Mouse (Mus musculus) naive thymus-derived CD4-positive, alpha-beta T cell, adult 2 months (primary cell): ENCODE results near the gene Ncl.
A peak's percentile ranks its signal among the peaks of the same experiment; 100 is the strongest.

Source experiments
- DNase-seq: peaks from one replicate; pipeline ENCODE4 v3.0.0-alpha.2; 2011; ENCODE audit warnings: low read depth

The Ncl gene

GRCm38 (mm10) chr1:86358906-86359797 lies at the start of gene Ncl:
Gene Ncl, minus strand, starts transcription at chr1:86359400.
- DNase-seq: peak; percentile 98

GRCm38 (mm10) chr1:86408515-86408914 lies 49.3 kb upstream of the Ncl start:
- no peak for DNase-seq

- DNase-seq: peak; percentile 39
These were observed 47.7 kb upstream of the Ncl start for GRCm38 (mm10) chr1:86406914-86407313.

DNA sequence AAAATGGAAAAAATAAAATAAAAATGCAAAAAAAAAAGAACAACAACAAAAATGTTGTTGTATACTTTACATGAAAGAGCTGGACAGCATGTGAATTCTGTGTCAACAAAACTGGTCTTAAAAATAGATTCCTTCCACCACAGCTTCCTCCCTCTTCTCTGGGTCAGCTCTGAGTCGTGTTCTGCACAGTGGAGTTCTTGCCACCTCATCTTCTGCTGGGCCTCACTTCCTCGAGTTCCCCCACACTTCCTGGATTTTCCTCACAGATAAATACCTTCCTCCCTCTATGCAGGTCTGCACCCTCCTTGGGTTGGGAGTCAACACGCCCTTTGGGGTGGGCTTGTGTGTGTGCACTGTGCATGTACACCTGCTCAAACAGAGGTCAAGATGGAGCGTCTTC lies 47.1 kb upstream of the Ncl start:
- DNase-seq: no peak

GRCm38 (mm10) chr1:86404834-86405233 lies 45.6 kb upstream of the Ncl start:
- DNase-seq: peak; percentile 67

GRCm38 (mm10) chr1:86400096-86400754 lies 41.0 kb upstream of the Ncl start:
- no peak for DNase-seq

DNA sequence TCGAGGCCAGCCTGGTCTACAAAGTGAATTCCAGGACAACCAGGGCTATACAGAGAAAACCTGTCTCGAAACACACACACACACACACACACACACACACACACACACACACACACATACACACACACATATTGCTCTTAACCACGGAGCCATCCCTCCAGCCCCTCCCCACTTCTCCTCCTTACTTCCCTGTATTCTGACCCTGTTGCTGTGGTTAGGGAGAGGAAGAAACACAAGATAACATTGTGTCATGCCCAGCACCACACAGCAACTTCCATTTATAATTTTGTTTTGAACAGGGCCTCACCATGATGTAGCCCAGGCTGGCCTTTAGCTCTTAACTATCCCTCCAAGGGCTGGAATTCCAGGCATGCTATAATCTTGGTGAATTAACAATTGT lies 40.1 kb upstream of the Ncl start:
- no peak for DNase-seq

GRCm38 (mm10) chr1:86398222-86398621 lies 39.0 kb upstream of the Ncl start:
- DNase-seq: no peak

GRCm38 (mm10) chr1:86397621-86398020 lies 38.4 kb upstream of the Ncl start:
- no peak for DNase-seq

- peak; percentile 28 for DNase-seq
These were observed 36.7 kb upstream of the Ncl start for GRCm38 (mm10) chr1:86395897-86396296.

DNA sequence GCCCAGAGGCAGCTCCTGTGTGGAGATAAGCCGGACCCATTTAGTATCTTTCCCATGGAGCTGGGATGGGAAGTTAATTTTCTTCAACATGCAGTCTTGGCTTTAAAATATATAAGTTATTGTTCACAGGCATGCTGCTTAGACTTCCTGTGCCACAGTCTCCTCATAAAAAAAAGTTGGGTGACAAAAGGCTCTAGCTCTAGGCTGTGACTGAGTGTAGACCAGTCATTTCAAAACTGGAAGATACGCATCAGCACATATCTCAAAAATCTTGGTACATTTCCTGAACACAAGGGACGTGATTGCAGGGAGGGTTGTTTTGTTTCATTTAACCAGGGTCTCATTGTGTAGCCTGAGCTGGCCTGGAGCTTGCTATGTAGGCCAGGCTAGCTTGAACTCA lies 35.0 kb upstream of the Ncl start:
- peak; percentile 64 for DNase-seq

DNA sequence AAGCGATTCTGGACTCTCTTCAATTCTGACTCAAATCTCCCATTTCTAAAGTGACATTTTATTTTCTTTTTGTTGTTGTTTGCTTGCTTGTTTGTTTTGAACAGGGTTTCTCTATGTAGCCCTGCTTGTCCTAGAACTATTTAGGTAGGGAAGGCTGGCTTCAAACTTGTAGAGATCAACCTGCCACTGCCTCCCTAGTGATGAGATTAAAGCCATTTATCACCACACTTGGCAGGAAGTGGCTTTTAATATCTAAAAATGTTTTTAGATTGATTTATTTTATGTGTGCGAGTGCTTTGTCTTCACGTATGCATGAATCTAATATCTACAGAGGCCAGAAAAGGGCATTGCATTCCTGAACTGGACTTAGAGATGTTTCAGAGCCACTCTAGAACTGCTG lies 34.0 kb upstream of the Ncl start:
- peak; percentile 31 for DNase-seq

- no peak for DNase-seq
These were observed 32.2 kb upstream of the Ncl start for GRCm38 (mm10) chr1:86391425-86391824.

DNA sequence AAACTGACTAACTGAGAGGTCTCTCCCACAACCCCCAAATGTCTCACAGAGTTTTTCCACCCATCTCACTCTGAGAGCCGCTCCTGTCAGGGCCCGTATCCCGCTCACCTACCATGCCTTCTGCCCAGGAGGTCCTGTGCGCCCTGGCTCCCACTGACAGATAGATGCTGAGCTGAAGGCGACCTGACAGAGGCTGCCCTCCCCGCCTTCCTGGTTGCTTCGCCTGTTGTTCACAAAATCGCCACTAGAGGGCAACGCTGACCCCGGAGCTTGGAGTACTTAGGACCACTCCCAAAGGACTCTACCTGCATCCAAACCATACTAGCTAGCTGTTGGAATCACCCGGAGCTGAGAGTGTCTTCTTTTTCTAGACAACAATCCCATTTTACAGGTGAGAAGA lies 30.0 kb upstream of the Ncl start:
- DNase-seq: peak; percentile 85

GRCm38 (mm10) chr1:86381027-86381426 lies 21.8 kb upstream of the Ncl start:
- DNase-seq: peak; percentile 82

GRCm38 (mm10) chr1:86379161-86379569 lies 20.0 kb upstream of the Ncl start:
- no peak for DNase-seq

- DNase-seq: no peak
These were observed 19.5 kb upstream of the Ncl start for GRCm38 (mm10) chr1:86378662-86379061.

- DNase-seq: no peak
These were observed 17.2 kb upstream of the Ncl start for GRCm38 (mm10) chr1:86376354-86376753.

- peak; percentile 74 for DNase-seq
These were observed 12.8 kb upstream of the Ncl start for GRCm38 (mm10) chr1:86371997-86372396.

DNA sequence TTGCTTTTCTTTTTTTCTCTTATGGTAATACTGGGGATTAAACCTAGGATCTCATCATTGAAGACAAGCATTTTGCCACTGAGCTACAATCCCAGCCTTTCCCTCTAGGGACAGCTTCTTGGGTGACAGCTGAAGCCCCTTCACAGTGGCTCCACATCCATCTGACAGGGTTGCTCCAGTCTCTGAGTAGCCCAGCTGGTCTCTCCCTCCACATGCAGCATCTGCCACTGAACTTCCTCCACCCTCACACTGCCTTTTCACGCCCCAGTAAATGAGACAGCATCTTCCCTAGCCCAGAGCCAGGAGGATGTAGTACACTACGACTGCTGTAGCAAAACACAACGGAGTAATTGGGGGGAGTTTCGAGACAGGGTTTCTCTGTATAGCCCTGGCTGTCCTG lies 8.9 kb upstream of the Ncl start:
- DNase-seq: no peak

DNA sequence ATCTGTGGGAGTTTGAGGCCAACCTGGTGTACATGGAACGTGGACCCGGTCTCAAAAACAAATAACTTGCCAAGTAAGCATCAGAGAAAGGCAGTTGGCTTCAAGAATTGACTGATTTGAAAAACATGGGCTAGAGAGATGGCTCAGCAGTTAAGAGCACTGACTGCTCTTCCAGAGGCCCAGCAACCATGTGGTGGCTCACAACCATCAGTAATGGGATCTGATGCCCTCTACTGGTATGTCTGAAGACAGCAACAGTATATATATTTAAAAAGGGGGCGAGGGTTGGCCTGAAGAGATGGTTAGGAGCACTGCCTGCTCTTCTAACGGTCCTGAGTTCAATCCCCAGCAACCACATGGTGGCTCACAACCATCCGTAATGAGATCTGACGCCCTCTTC lies 4.5 kb upstream of the Ncl start:
- DNase-seq: peak; percentile 72

- DNase-seq: no peak
These were observed 2.8 kb upstream of the Ncl start for GRCm38 (mm10) chr1:86361852-86362615.

DNA sequence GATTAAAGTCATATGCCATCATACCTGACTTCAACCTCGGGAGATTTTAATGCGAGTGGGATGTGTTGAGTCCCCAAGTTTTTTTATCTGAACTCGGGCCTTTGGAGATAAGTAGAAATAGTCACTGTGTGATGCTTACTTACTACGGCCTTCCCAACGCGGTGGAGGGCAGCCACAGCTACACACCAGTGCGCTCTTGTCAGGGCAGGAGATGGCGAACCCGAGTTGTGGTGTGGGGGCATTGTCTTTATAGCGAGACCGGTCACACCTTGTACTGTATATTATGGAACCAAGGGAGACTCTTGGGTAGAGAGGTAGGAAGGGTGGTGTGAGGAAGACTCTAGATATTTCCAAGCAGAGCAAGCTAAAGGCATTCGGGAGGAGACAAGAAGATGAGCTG lies 1.2 kb upstream of the Ncl start:
- DNase-seq: no peak
